Mouse (Mus musculus) olfactory bulb, adult 2 months (tissue): ENCODE results near the gene Cux2.

Source experiments
- CTCF ChIP-seq: fragments of 200-500 bp; IDR thresholded peaks from 2 replicates; pipeline ENCODE4 v1.5.1; 2012; ENCODE audit warnings: low read depth, mild to moderate bottlenecking, low read length, moderate library complexity; ENCODE audit not compliant: insufficient read depth
- POLR2A ChIP-seq: fragments of 200-500 bp; IDR thresholded peaks from 2 replicates; pipeline ENCODE4 v1.6.1; 2012; ENCODE audit warnings: mild to moderate bottlenecking, low read depth, low read length, moderate library complexity; ENCODE audit not compliant: insufficient read depth

DNA sequence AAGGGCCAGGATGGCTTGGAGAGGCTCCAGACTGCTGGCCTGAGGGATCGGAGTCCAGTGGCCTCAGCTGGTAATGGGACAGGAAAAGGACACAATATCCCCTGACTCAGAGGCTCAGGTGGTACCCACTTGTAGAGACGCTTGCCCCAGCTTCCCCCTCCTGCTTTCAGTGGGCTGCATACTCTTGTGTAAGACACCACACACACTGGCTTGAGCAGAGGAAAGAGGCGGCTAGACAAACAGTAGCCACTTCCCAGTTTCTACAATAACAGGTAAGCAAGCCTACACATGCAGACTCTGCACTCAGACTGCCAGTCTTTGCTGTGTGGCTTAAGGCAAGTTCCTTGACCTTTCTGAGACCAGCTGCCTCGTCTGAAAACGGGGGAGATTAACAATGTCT lies 14.6 kb downstream of the Cux2 start:
- TF ChIP-seq CTCF (no peak), POLR2A (no peak)
